Mouse (Mus musculus): Measurements from ENCODE around the gene Lrrc74a. TPM values are rescaled to one million over a fixed set of nuclear protein-coding genes. Genes with fewer than 3 reads are reported as not detected.

Gene Lrrc74a
- not detected in 2 replicates for polyA plus RNA-seq (2011; ENCODE audit: insufficient read depth, insufficient read length, low read depth, missing spikeins)

- Histone ChIP-seq H3K36me3 (ENCODE audit: control insufficient read depth, insufficient read depth, low read length, poor library complexity, severe bottlenecking) (no peaks in the 10 kb centered on the region), H3K27me3 (ENCODE audit: control insufficient read depth, insufficient read depth, low read length, poor library complexity, severe bottlenecking) (no peaks in the 10 kb centered on the region), H3K4me3 (ENCODE audit: low read depth, low read length) (no peak within 1 kb of the TSS), H3K9ac (ENCODE audit: low read depth, poor library complexity, severe bottlenecking) (no peak within 1 kb of the TSS), H3K4me1 (ENCODE audit: control insufficient read depth, insufficient read depth, low read length) (no peaks in the 10 kb centered on the region), H3K27ac (ENCODE audit: insufficient read depth, low read length) (no peak within 1 kb of the TSS), H3K9me3 (replicated peaks; ENCODE audit: control insufficient read depth, insufficient read depth, low read length, poor library complexity, severe bottlenecking) (no peaks in the 10 kb centered on the region)
- no peak for TF ChIP-seq CTCF (IDR thresholded peaks at IDR 0.05; ENCODE audit: low read depth, low read length)
- TF ChIP-seq POLR2A (IDR thresholded peaks at IDR 0.05; ENCODE audit: insufficient read depth, low read length) = no peak
- no peak for TF ChIP-seq EP300 (IDR thresholded peaks at IDR 0.05; ENCODE audit: insufficient read depth, low read depth, low read length)
Measured at GRCm38 (mm10) chr12:86734319-86734810, at the start of gene Lrrc74a. Gene Lrrc74a, plus strand, starts transcription at chr12:86734369.

GRCm38 (mm10) chr12:86685275-86685674, 48.9 kb upstream of the Lrrc74a start:
- TF ChIP-seq EP300 (IDR thresholded peaks at IDR 0.05; ENCODE audit: insufficient read depth, low read depth, low read length) (no peak), CTCF (IDR thresholded peaks at IDR 0.05; ENCODE audit: low read depth, low read length) (no peak), POLR2A (IDR thresholded peaks at IDR 0.05; ENCODE audit: insufficient read depth, low read length) (no peak)
- H3K36me3 ChIP-seq (ENCODE audit: control insufficient read depth, insufficient read depth, low read length, poor library complexity, severe bottlenecking) = no peaks in the 10 kb centered on the region
- no peaks in the 10 kb centered on the region for H3K27me3 ChIP-seq (ENCODE audit: control insufficient read depth, insufficient read depth, low read length, poor library complexity, severe bottlenecking)
- H3K9me3 ChIP-seq (replicated peaks; ENCODE audit: control insufficient read depth, insufficient read depth, low read length, poor library complexity, severe bottlenecking) = no peaks in the 10 kb centered on the region
- H3K9ac ChIP-seq (ENCODE audit: low read depth, poor library complexity, severe bottlenecking) = no peak overlapping the region
- peaks cover 19% of the 10 kb centered on the region for H3K4me1 ChIP-seq (ENCODE audit: control insufficient read depth, insufficient read depth, low read length)
- H3K4me3 ChIP-seq (ENCODE audit: low read depth, low read length) = no peak overlapping the region
- no peak overlapping the region for H3K27ac ChIP-seq (ENCODE audit: insufficient read depth, low read length)

GRCm38 (mm10) chr12:86686551-86687330, 47.4 kb upstream of the Lrrc74a start:
- Histone ChIP-seq H3K4me3 (ENCODE audit: low read depth, low read length) (no peak overlapping the region), H3K36me3 (ENCODE audit: control insufficient read depth, insufficient read depth, low read length, poor library complexity, severe bottlenecking) (no peaks in the 10 kb centered on the region), H3K9me3 (replicated peaks; ENCODE audit: control insufficient read depth, insufficient read depth, low read length, poor library complexity, severe bottlenecking) (no peaks in the 10 kb centered on the region), H3K4me1 (ENCODE audit: control insufficient read depth, insufficient read depth, low read length) (peaks cover 19% of the 10 kb centered on the region), H3K27me3 (ENCODE audit: control insufficient read depth, insufficient read depth, low read length, poor library complexity, severe bottlenecking) (no peaks in the 10 kb centered on the region), H3K9ac (ENCODE audit: low read depth, poor library complexity, severe bottlenecking) (peak overlapping the region; percentile 18), H3K27ac (ENCODE audit: insufficient read depth, low read length) (peak overlapping the region; percentile 94)
- TF ChIP-seq POLR2A (IDR thresholded peaks at IDR 0.05; ENCODE audit: insufficient read depth, low read length) (peak; percentile 32), EP300 (IDR thresholded peaks at IDR 0.05; ENCODE audit: insufficient read depth, low read depth, low read length) (no peak), CTCF (IDR thresholded peaks at IDR 0.05; ENCODE audit: low read depth, low read length) (no peak)

GRCm38 (mm10) chr12:86687445-86687955, 46.7 kb upstream of the Lrrc74a start:
- TF ChIP-seq EP300 (IDR thresholded peaks at IDR 0.05; ENCODE audit: insufficient read depth, low read depth, low read length) (peak; percentile 93), POLR2A (IDR thresholded peaks at IDR 0.05; ENCODE audit: insufficient read depth, low read length) (no peak)
- H3K36me3 ChIP-seq (ENCODE audit: control insufficient read depth, insufficient read depth, low read length, poor library complexity, severe bottlenecking) = no peaks in the 10 kb centered on the region

GRCm38 (mm10) chr12:86687971-86688573, 46.1 kb upstream of the Lrrc74a start:
- H3K9ac ChIP-seq (ENCODE audit: low read depth, poor library complexity, severe bottlenecking) = no peak overlapping the region; the same call in 1 of the 2 replicates
- TF ChIP-seq POLR2A (IDR thresholded peaks at IDR 0.05; ENCODE audit: insufficient read depth, low read length) (peak; percentile 14), CTCF (IDR thresholded peaks at IDR 0.05; ENCODE audit: low read depth, low read length) (no peak), EP300 (IDR thresholded peaks at IDR 0.05; ENCODE audit: insufficient read depth, low read depth, low read length) (peak; percentile 85; the same call in 1 of the 2 replicates)
- H3K9me3 ChIP-seq (replicated peaks; ENCODE audit: control insufficient read depth, insufficient read depth, low read length, poor library complexity, severe bottlenecking) = no peaks in the 10 kb centered on the region
- no peaks in the 10 kb centered on the region for H3K36me3 ChIP-seq (ENCODE audit: control insufficient read depth, insufficient read depth, low read length, poor library complexity, severe bottlenecking)
- peak overlapping the region; percentile 59 for H3K4me3 ChIP-seq (ENCODE audit: low read depth, low read length)
- peak overlapping the region; percentile 94 for H3K27ac ChIP-seq (ENCODE audit: insufficient read depth, low read length)
- H3K27me3 ChIP-seq (ENCODE audit: control insufficient read depth, insufficient read depth, low read length, poor library complexity, severe bottlenecking) = no peaks in the 10 kb centered on the region
- H3K4me1 ChIP-seq (ENCODE audit: control insufficient read depth, insufficient read depth, low read length) = peaks cover 19% of the 10 kb centered on the region

More at GRCm38 (mm10) chr12:86687445-86687955, 46.7 kb upstream of the Lrrc74a start:
- no peak overlapping the region; the same call in 1 of the 2 replicates for H3K9ac ChIP-seq (ENCODE audit: low read depth, poor library complexity, severe bottlenecking)
- H3K4me1 ChIP-seq (ENCODE audit: control insufficient read depth, insufficient read depth, low read length) = peaks cover 19% of the 10 kb centered on the region
- no peaks in the 10 kb centered on the region for H3K9me3 ChIP-seq (replicated peaks; ENCODE audit: control insufficient read depth, insufficient read depth, low read length, poor library complexity, severe bottlenecking)
- H3K27ac ChIP-seq (ENCODE audit: insufficient read depth, low read length) = peak overlapping the region; percentile 94
- H3K27me3 ChIP-seq (ENCODE audit: control insufficient read depth, insufficient read depth, low read length, poor library complexity, severe bottlenecking) = no peaks in the 10 kb centered on the region
- H3K4me3 ChIP-seq (ENCODE audit: low read depth, low read length) = peak overlapping the region; percentile 59
